8 mouse cellular contexts compared by ENCODE assay signal in the genomic region with DNA sequence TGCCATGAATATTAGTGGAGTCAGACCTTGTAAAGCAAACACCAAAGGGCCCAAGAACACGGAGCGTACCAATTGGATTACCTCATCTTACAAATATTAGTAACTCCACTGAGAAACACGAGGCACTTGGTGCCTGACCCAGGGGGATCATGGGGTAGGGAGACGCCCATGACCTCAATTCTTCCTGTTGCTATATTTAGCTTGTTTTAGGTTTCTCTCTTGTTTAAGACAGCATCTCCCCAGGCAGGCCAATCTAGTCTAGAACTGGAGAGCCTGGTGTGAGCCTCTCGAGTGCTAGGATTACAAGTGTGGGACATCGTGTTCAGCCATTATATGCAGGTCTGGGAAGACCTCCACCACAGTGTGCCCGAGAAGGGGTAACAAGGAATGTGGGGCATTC. TPM values are rescaled to one million over a fixed set of nuclear protein-coding genes. Genes with fewer than 3 reads are reported as not detected.
DNase-seq lines count a peak whose midpoint lies in the region; ATAC-seq and TF ChIP-seq lines count a peak whose summit lies in the region.

No protein-coding gene starts in this region.

- peaks cover 25% of the 10 kb centered on the region for H3K36me3 ChIP-seq in kidney, embryonic 16.5 days (ENCODE audit: insufficient read depth, low read length)
- peaks cover 16% of the 10 kb centered on the region for H3K36me3 ChIP-seq in heart, embryonic 16.5 days (ENCODE audit: control insufficient read depth, insufficient read depth)
- H3K36me3 ChIP-seq in lung, postnatal 0 days (ENCODE audit: insufficient read depth, low read length) = peaks cover 24% of the 10 kb centered on the region; the same call in 1 of the 2 replicates

- no peak for TF ChIP-seq CTCF in lung, postnatal 0 days (IDR thresholded peaks at IDR 0.05)

- no peak for ATAC-seq in kidney, embryonic 16.5 days (ENCODE audit: low FRiP score, low TSS enrichment)
- no peak for ATAC-seq in heart, embryonic 16.5 days (replicated peaks; ENCODE audit: extremely low read depth, insufficient read depth, low FRiP score)
- ATAC-seq in lung, postnatal 0 days = no peak

- H3K4me1 ChIP-seq in kidney, embryonic 16.5 days (ENCODE audit: insufficient read depth, low read length) = peaks cover 14% of the 10 kb centered on the region
- H3K4me1 ChIP-seq in heart, embryonic 16.5 days (ENCODE audit: control insufficient read depth, insufficient read depth, low read length) = peaks cover 12% of the 10 kb centered on the region
- H3K4me1 ChIP-seq in lung, postnatal 0 days (ENCODE audit: insufficient read depth, low read depth, low read length) = peaks cover 9% of the 10 kb centered on the region; the same call in 1 of the 2 replicates

- H3K9me3 ChIP-seq in kidney, embryonic 16.5 days (ENCODE audit: low read length) = no peaks in the 10 kb centered on the region
- H3K9me3 ChIP-seq in heart, embryonic 16.5 days (replicated peaks; ENCODE audit: control insufficient read depth, low read length) = no peaks in the 10 kb centered on the region
- H3K9me3 ChIP-seq in lung, postnatal 0 days (ENCODE audit: low read length) = no peaks in the 10 kb centered on the region

- peak overlapping the region; percentile 93 for H3K4me2 ChIP-seq in kidney, embryonic 16.5 days (replicated peaks; ENCODE audit: low read depth, low read length)
- peak overlapping the region; percentile 92 for H3K4me2 ChIP-seq in heart, embryonic 16.5 days (ENCODE audit: low read depth, low read length)
- H3K4me2 ChIP-seq in lung, postnatal 0 days (replicated peaks; ENCODE audit: low read depth, low read length) = peak overlapping the region; percentile 70

- no peaks in the 10 kb centered on the region for H3K27me3 ChIP-seq in kidney, embryonic 16.5 days (ENCODE audit: insufficient read depth, low read length)
- H3K27me3 ChIP-seq in heart, embryonic 16.5 days (ENCODE audit: control insufficient read depth, insufficient read depth, low read length) = no peaks in the 10 kb centered on the region
- H3K27me3 ChIP-seq in lung, postnatal 0 days (replicated peaks; ENCODE audit: insufficient read depth, low read length) = no peaks in the 10 kb centered on the region

- DNase-seq in kidney, adult 18-20 months = no peak
- DNase-seq in NIH3T3 (ENCODE audit: low read depth) = peak; percentile 50
- peak; percentile 81 for DNase-seq in lung, postnatal 0 days (ENCODE audit: low spot score)
- DNase-seq in retina, postnatal 1 day = no peak
- no peak for DNase-seq in layer of hippocampus, adult 9-10 months (ENCODE audit: low spot score)
- DNase-seq in urinary bladder, postnatal 10 days (ENCODE audit: low spot score) = no peak

- TF ChIP-seq EP300 in lung, postnatal 0 days (IDR thresholded peaks at IDR 0.05) = peak; percentile 38; the same call in 1 of the 2 replicates

- H3K4me3 ChIP-seq in kidney, embryonic 16.5 days (ENCODE audit: low read length) = peak overlapping the region; percentile 96
- peak overlapping the region; percentile 72 for H3K4me3 ChIP-seq in heart, embryonic 16.5 days (ENCODE audit: low read length)
- H3K4me3 ChIP-seq in lung, postnatal 0 days (ENCODE audit: low read depth, low read length) = peak overlapping the region; percentile 79

- H3K9ac ChIP-seq in kidney, embryonic 16.5 days (replicated peaks; ENCODE audit: low read length) = peak overlapping the region; percentile 92
- H3K9ac ChIP-seq in heart, embryonic 16.5 days (ENCODE audit: low read length) = peak overlapping the region; percentile 86
- H3K9ac ChIP-seq in lung, postnatal 0 days (replicated peaks; ENCODE audit: low read depth) = peak overlapping the region; percentile 77; the same call in 1 of the 2 replicates

- WGBS in kidney, embryonic 16.5 days = 38% methylated on average over 7 of the region's 7 CpGs
- 26% methylated on average over 7 of the region's 7 CpGs for WGBS in heart, embryonic 16.5 days
- WGBS in lung, postnatal 0 days = 16% methylated on average over 7 of the region's 7 CpGs

- no peak overlapping the region; the same call in 1 of the 2 replicates for H3K27ac ChIP-seq in kidney, embryonic 16.5 days (ENCODE audit: low read length)
- H3K27ac ChIP-seq in heart, embryonic 16.5 days (ENCODE audit: low read length) = 0 out of 2 replicates have a peak overlapping the region, but pooled peaks have one; percentile 10
- H3K27ac ChIP-seq in lung, postnatal 0 days (ENCODE audit: low read length) = peak overlapping the region; percentile 84; the same call in 1 of the 2 replicates

RNA-seq across cellular contexts. Expression of a gene that starts 1.2 kb away (rescaled TPM):
- 270 and 282 TPM in 2 replicates for polyA plus RNA-seq in kidney, embryonic 16.5 days (2015; fragmentation: Nextera tagmentation; extraction: Ambion mirVana)
- 218 and 225 TPM in 2 replicates for polyA plus RNA-seq in heart, embryonic 16.5 days (2015; fragmentation: Nextera tagmentation; extraction: Ambion mirVana)
- 234 and 250 TPM in 2 replicates for polyA plus RNA-seq in lung, postnatal 0 days (2015; fragmentation: Nextera tagmentation; extraction: Ambion mirVana)

RNA-seq across cellular contexts. Expression of a gene that starts 9.1 kb away (rescaled TPM):
- polyA plus RNA-seq in kidney, embryonic 16.5 days (2015; fragmentation: Nextera tagmentation; extraction: Ambion mirVana) = 3.4 and 4.6 TPM in 2 replicates
- polyA plus RNA-seq in heart, embryonic 16.5 days (2015; fragmentation: Nextera tagmentation; extraction: Ambion mirVana) = 1.2 and 2.0 TPM in 2 replicates
- 0.95 and 0.98 TPM in 2 replicates for polyA plus RNA-seq in lung, postnatal 0 days (2015; fragmentation: Nextera tagmentation; extraction: Ambion mirVana)

RNA-seq across cellular contexts. Expression of a gene that starts 9.3 kb away (rescaled TPM):
- polyA plus RNA-seq in kidney, embryonic 16.5 days (2015; fragmentation: Nextera tagmentation; extraction: Ambion mirVana) = 0.94 and 1.0 TPM in 2 replicates
- 0.14 and 0.59 TPM in 2 replicates for polyA plus RNA-seq in heart, embryonic 16.5 days (2015; fragmentation: Nextera tagmentation; extraction: Ambion mirVana)
- 0.11 and 0.44 TPM in 2 replicates for polyA plus RNA-seq in lung, postnatal 0 days (2015; fragmentation: Nextera tagmentation; extraction: Ambion mirVana)

RNA-seq across cellular contexts. Expression of a gene that starts 23.3 kb away (rescaled TPM):
- polyA plus RNA-seq in kidney, embryonic 16.5 days (2015; fragmentation: Nextera tagmentation; extraction: Ambion mirVana) = 20.0 and 20.4 TPM in 2 replicates
- 17.3 and 18.8 TPM in 2 replicates for polyA plus RNA-seq in heart, embryonic 16.5 days (2015; fragmentation: Nextera tagmentation; extraction: Ambion mirVana)
- polyA plus RNA-seq in lung, postnatal 0 days (2015; fragmentation: Nextera tagmentation; extraction: Ambion mirVana) = 35.7 and 40.2 TPM in 2 replicates

RNA-seq across cellular contexts. Expression of a gene that starts 34.5 kb away (rescaled TPM):
- 0.63 and 1.2 TPM in 2 replicates for polyA plus RNA-seq in kidney, embryonic 16.5 days (2015; fragmentation: Nextera tagmentation; extraction: Ambion mirVana)
- 0.09 and 0.45 TPM in 2 replicates for polyA plus RNA-seq in heart, embryonic 16.5 days (2015; fragmentation: Nextera tagmentation; extraction: Ambion mirVana)
- 0.81 and 1.00 TPM in 2 replicates for polyA plus RNA-seq in lung, postnatal 0 days (2015; fragmentation: Nextera tagmentation; extraction: Ambion mirVana)

Comparison
In these comparisons a context has a peak if more than half of its experiments do, and no peak if none do; other contexts are left out.
1. DNase-seq: peak in NIH3T3 (single experiment) and lung, postnatal 0 days (single experiment); none in kidney, adult 18-20 months (single experiment), retina, postnatal 1 day (single experiment), layer of hippocampus, adult 9-10 months (single experiment) and urinary bladder, postnatal 10 days (single experiment).
2. Peak in every context shown above with its lines, with median percentiles within 50 percentile points of each other: H3K4me2 ChIP-seq, H3K4me3 ChIP-seq and H3K9ac ChIP-seq.